Mouse (Mus musculus) embryo, embryonic 9.5 days (tissue): ENCODE results near the gene Psmc3.

Experiments used
- DNase-seq: peaks from one replicate; pipeline ENCODE4 v3.0.0-alpha.2; 2017; ENCODE audit errors: extremely low spot score

Gene Psmc3

DNA sequence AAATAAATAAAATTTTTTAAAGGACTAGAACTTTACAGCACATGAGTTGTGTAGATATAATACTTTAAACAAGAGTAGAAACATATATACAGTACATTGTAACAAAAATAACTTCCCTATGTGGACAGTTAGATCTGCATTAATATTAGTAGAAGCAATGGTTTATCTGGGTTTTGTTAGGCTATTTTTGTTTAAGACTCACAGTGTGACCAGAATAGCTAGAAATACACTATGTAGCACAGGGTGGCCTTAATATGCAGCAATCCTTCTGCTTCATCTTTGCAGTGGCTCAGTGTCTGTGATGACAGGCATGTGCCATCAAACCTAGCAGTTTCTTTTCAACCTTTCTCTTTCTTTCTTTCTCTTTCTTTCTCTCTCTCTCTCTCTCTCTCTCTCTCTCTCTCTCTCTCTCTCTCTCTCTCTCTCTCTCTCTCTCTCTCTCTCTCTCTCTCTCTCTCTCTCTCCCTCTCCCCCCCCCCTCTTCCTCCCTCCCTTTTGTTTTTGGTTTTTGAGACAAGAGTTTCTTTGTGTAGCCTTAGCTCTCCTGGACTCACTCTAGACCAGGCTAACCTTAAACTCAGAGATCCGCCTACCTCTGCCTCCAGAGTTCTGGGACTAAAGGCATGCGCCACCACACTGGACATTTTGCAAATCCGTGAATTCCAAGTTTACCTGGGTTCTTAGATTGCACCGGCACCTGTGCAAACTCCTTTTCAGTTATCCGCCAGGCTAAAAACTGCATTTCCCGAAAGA lies 452 bp upstream of the Psmc3 start:
- DNase-seq, result no peak

DNA sequence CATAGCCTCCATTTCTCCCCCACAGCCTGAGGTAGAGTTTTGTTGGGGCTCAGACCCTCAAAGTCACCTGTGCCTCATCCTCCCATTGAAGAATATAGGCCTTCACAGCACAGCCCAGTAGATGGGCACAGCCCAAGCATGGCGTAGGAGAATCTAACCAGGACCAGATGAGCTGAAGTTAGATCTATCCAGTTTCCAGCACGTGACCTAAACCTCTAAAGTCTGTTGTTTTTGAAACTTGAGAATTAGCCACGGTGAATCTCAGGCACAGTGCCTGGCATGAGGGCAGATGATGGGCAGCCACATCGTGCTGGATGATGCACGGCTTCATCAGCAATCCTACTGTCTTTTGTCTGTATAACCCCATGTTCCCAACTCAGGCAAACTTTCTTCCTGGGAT lies 4.6 kb downstream of the Psmc3 start:
- no peak for DNase-seq

DNA sequence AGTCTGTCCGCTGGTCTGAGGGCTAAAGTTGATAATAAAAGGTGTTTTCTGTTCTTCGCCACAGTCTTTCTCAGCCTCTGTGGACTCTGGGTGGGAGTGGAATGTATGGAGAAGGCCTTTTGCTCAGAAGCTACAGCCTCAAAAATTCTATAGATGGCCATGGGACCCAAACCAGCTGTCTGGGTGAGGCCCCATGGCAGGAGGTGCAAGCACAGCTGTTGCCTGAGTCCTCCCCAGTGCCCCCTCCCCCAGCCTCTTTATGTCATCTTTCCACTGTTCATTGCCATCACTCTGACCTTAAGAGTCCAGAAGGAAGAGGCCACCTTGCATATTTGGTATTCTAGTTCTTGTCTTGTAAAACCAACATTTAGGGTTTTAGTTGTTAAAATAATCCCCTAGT lies 5.6 kb downstream of the Psmc3 start:
- DNase-seq, result no peak

DNA sequence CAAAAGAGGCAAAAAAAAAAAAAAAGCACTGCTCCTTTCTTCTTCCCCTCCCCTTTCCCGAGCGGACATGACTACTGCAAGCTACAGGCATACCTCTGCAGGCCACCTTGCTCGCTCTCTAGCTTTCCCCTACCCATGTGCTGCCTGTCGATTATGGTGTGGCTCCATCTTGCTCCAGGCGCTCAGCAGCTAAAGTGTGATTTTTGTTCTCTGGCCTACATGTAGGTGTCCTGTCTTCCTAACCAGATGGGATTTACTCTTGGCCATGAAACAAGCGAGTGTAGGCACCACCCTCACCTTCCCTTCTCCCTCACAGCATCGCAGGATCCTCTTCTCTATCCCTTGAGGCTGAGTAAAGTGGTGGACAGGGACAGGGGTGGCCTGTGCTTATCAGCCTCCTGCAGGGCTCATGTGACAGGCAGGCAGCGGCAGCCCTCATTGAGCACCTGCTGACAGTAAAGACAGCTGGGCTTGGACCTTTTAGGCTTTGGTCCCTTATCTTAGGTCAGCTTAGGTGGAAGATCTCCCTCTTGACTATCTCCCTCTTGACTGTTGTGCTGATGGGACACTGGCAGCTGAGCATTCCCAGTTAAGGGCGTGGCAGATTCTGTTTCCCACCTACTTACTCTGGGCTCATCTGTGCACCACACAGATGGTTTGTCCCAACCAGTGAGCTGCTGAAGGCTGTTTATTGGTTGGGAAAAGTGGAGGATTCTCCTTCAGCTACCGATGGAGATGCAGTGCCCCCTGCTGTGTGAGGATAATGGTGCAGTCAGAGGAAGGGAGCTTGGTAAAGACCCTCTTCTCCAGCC lies 6.9 kb downstream of the Psmc3 start:
- DNase-seq, result peak; percentile 50

DNA sequence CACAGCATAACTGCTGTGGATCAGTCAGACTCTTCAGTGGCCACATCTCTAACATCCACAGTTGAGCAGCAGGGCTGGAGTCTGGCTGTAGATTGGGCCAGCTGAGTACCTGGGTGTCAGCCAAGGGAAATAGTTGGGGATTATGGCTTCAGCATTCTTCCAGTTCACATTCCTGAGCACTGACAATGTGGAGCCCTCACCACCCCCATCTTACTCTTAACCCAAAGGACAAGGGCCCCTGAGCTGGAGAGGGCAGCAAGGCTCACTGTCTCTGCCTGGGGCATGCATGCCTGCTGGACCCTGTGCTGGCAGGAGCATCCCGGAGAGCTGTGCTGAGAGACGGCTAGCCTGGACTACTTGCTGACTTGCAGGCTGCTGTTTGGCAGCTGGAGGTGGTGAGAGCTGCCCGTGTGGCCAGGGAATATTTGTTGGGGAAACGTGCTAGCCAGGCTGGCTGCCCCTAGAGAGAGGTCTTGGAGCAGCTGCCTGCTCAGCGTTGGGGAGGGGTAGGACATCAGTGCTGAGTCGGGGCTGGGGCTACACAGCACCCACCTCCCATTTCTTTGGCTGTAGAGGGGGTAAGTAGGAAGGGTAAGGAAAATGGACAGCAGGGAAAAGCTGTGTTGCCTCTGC lies 8.2 kb downstream of the Psmc3 start:
- DNase-seq, result no peak

DNA sequence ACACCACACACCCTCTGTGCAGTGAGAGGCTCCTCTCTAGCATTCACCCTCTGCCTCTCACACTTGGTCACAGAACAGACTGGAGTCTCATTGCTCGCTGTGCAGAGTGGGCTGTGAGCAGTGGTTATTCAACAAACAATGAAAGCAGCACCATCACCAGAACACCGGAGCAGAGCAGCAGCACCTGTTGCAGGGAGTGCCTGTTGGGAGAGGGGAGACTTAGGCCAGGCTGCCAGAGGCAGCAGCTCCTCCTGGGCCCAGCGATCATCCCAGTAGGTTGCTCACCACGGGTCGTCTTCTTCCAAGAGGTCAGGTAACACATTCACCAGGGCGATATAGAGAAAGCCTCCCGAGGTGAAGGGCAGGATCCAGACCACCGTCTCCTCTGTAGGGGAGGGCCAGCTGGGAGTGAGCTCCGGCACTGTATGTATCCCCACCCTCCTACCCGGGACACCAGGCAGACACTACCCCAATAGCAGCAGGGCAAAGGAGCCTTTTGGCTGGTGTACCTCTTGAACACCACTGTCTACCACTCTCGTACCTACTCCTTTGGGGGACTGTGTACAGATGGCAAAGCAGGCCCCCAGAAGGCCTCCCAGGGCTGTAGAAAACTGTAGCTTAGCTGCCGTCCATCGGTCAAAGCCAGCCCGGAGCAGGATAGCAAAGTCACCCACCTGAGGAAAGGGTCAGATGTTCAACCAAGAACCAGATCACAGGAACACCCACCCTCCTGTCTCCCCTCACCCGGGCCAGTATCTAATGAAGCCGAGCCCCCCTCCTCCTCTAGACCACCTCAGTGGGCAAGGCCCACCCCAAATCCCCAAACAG lies 9.2 kb downstream of the Psmc3 start:
- no peak for DNase-seq

DNA sequence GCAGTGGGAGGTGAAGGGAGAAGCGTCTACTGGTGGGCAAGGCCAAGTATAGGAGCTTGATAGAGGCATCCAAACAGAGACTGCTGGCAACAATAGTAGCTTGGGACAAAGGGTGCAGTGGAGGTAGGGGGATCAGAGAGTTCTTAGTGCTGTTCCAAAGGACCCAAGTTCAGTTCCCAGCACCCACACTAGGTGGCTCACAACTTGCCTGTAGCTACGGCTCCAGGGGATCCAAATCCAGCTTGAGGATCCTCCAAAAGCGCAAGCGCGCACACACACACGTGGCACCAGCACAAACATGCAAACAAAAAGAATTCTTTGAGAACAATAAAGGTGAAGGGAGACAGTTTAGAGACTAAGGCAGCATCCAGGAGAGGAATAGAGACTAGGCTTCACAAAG lies 10.4 kb downstream of the Psmc3 start:
- DNase-seq, result no peak

DNA sequence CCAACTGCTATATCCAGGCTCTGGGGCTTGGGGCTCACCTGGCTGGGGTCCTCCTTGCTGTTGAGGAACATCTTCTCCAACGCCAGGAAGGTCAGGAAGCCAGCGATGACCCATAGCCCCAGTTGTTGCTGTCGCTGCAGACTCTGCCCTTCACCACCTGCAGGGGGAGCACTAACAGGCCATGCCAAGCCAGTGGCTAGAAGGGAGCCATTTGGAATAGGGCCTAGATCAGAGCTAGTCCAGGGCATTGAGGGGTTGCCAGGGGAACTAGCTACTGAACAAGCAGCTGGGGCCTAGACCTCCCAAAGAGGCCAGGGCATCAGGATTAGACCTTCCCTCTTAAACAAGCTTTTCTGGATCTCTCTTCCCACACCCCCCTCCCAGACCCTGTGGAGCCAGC lies 11.7 kb downstream of the Psmc3 start:
- no peak for DNase-seq

DNA sequence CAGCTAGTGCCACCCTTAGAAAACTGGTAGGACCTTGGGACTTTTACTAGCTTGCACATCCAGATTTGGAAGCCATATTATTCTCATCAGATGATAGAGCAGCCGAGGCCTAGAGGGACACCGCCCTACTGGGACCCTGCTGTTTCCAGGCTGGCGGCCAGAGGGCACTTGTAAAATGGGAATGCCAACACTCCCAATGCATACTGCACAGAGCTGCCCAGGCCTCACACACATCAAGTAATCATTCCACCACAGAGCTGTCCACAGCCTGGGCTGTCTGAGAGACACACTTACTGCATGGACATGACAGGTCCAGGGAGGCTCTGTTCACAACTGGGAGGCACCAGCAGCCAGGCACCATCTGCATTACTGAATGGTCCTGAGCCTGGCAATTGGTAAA lies 12.6 kb downstream of the Psmc3 start:
- no peak for DNase-seq

DNA sequence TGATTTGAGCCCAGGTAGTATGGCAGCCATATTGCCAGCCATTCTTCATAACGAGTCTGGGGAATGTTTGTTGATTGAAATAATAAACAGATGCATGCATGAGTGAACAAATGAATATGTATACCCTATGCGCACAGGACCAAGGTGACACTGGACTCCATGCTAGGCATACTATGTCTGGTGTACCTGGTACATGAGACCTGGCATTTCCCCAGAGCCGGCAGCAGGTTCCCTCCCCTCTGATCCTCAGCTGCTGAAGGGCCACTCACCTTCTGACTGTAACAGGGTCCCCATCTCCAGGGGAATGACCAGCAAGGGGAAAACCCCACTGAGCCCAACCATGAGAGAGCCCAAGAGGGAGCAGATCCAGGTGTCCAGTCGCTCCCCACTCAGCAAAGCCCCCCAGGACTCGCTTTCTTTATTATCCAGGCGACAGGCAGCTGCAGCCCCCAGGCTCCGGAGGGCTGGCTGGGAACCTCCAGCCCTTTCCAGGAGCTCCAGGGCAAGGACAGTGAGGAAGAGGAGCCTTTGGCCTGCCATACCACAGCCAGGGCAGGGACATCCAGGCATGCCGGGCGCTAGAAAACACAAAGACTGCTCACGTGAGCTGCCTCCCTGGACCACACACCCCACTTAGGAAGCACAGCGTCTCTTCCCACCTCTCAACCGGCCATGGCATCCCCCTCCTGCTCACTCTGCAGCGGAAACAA lies 14.5 kb downstream of the Psmc3 start:
- DNase-seq, result no peak

DNA sequence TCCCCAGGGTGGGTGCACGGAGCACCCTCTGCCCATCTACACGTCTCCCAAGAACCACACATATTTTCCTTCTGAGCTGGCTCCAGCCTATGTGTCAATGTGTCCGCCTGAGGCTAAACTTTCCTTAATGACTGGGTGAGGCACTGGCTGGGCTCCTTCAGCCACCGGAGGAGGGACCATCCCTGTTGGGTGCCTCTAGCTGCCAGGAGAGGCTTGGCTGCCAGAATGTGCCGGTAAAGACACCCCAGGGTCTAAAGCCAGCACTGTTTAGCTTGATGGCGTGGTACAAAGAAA lies 15.0 kb downstream of the Psmc3 start:
- DNase-seq, result no peak

DNA sequence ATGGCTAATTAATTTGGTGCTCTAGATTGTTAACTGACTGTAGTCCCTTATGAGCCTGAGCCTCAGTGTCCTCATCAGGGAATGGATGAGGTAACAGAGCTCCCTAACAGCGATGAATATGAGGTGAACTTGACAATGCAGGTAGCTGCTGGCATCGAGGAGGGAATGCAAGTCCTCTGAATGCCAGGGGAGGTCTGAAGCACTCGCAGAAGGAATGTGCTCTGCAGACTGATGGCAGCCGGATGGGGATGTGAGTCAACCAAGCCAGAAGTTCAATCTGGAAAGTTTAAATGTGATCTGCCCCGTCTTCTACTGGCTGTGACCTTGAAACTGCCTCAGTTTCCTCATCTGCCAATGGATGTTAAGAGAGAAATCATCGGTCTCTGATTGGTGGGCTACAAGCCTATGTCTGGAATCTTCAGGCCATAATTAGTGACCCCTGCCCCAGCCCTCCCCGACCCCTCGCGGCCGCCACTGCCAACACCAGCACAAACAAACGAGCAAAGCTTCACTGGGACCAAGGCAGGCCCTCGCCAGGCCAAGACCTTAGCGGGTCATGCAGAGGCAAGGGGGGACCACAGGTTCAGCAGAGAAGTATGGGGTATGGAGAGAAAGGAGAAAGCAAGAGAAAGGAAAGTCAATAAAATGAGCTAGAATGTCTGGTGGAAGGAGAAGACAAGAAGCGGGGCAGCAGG lies 15.6 kb downstream of the Psmc3 start:
- DNase-seq, result no peak

DNA sequence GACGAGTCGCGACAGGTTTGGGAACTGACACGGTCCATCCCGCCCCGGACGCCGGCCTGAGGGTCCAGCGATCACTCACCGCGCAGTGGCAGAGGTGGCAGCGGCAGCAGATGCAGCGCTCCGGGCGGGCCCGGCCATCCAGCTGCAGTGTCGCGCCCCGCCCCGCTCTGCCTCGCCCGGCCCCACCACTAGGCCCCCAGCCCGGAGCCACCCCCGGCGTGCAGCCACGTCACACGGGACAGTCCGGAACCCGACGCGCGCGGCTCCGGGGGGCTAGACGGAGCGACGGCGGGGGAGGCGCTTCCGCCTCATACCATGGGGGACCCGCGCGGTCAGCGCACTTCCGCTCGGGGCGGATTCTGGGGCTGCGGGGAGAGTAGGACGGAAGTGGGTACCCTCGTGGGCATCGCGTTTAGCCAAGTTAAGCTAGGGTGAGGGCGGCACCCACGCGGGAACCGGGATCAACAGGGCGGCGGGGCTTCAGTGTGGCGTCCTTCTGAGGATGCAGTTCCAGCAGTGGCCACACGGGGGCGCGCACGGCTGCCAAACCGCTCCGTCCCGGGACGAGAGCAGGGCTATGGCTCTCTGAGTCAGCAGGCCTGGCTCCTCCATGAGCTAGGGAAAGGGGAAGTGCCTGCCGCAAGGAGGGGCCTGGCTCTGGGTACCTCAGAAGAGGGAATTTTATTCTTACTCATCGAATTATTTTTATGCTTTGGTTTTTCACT lies 16.4 kb downstream of the Psmc3 start, which contains the start of gene Slc39a13:
Slc39a13 (minus strand) TSS at position 342 of the 725 bp plus-strand sequence.
- DNase-seq, result peak; percentile 95

DNA sequence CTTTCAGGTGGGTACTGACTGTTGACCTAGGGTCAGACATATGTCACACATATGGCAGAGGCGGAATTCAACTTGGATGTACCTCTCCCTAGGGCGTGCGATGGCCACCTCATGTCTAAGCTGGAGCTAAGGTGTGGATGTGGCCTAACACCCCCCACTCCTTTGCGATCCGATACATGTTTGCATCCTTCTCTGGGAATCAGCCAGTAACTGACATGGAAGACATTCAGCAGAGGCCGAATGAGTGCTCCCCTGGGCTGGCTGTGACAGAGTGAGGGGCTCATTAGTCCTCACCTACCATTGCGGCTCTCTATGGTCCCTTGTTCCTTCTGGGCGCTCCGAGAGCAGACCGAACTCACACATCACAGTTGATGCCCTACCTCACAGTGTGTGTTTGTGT lies 17.2 kb downstream of the Psmc3 start:
- no peak for DNase-seq

DNA sequence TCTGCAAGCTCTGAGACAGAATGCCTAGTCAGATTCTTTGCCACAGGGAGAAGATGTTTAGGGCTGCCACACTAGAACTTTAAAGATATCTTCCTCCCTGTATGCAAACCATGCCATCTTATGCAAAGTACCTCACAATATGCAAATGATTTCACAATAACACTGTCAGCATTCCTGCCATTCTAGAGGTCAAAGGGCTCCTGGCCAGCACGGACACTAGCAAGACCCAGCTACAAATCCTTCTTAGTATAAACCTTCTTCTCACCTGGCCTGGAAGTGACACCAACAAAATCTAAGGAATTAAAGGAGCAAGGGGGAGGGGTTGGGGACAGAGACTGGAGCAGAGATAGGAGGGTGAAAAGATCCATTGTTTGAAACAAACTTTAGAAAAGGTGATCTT lies 18.3 kb downstream of the Psmc3 start:
- no peak for DNase-seq

DNA sequence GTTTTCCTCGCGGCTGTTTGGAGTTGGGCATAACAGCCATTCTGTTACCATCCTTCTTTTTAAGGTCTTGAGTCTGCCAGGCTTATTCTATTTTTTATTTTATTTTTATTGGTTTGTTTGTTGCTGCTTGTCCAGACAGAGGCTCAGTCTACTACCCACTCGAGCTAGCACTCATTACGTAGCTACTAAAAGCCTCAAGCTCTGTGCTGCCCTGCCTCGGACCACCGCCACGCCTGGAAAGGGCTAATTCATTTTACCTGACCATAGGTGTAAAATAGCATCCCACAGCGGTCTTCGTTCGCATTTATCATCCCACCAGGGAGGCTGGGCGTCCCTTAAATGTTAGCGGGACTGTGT lies 24.1 kb downstream of the Psmc3 start:
- no peak for DNase-seq

DNA sequence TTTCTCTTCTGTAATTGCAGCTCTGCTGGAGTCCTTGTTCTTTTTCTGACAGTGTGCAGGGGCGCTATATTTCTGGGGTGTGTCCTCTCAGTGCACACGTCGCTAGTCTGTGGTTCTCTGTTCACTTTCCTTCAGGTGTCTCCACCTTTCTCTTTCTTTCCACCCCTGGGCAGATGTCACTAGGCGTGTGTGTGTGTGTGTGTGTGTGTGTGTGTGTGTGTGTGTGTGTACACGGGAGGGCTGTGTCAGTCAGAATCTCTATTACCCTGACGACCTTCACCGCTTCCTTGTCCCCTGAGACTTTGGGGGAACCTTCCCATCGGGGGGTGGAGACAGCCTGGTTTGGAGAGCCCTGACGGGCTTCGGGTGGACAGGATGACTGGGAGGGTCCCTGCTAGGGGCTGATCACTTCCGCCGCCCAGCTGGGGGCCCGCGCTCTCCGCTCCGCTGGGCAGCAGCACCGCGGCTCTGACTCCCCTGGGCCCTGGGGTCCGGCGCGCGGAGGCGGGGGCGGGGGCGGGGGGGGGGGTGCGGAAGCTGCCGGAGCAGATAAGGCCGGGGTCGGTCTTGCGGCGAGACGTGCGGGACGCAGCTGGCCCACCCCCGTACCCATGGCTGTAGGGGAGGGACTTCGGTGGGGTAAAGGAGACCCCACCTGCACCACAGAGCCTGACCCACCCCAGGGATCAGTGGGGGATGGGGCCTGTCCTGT lies 24.7 kb downstream of the Psmc3 start:
- DNase-seq, result peak; percentile 54

DNA sequence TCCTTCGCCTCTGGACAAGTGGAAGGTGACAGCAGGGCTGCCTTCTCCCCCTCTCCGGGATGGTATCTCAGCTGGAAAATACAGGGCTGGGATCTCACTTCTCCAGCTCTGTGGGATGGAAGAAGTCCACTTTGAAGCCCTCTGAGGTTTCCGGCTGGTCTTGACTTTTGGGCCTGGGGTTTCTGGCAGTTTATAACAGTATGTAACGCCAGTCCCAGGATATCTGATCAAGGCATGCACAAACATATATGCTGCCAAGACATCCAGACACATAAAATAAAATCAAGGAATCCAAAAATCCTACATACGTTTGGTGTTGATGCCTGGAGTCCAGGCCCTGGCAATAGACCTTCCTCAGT lies 25.2 kb downstream of the Psmc3 start:
- DNase-seq, result no peak

DNA sequence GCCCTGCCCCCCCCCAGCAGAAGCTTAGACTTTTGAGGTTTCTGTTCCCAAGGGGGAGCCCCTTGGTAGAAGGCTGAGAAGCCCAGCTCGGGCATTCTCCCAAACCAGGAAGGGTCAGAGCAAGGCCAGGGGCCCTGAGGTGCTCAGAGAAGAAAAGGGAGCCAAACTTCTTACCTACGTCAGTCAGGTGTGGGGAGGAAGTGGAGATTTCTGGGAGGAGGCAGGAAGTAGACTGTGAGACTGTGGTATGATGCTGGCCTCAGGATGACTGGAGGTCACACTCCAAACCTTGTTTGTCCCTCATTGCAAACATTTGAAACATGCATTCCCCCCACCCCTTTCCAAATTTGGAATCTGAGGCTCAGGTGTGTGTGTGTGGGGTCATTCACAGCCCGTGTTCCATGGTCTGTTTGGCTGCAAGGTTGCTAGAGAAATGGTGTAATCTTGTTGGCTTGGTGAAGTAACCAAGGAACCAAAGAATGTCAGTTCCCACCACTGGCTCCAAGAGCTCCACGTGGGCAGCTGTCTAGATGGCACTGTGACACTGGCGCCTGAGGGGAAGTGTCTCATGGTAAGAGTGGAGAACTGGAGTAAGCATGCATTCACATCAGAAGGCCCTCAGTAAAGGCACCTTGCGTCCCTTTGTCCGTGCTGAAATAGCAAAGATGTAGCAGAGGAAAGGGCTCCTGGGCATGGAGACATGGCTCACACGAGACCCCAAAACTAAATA lies 27.1 kb downstream of the Psmc3 start:
- DNase-seq, result no peak
